Mouse (Mus musculus) heart, adult 2 months (tissue): ENCODE results near the gene Pdzd2.

Source experiments
- CTCF ChIP-seq: fragments of 200-600 bp; IDR thresholded peaks from 2 replicates; pipeline ENCODE4 v1.8.1; 2022; ENCODE audit warnings: antibody characterized with exemption, mild to moderate bottlenecking, moderate library complexity
- EP300 ChIP-seq: fragments of 200-500 bp; IDR thresholded peaks from 2 replicates; pipeline ENCODE4 v1.6.1; 2011; ENCODE audit warnings: low read depth, low read length, control low read depth; ENCODE audit not compliant: insufficient read depth
- POLR2A ChIP-seq: fragments of 200-500 bp; IDR thresholded peaks from 2 replicates; pipeline ENCODE4 v1.6.1; 2011; ENCODE audit warnings: mild to moderate bottlenecking, low read depth, low read length, control low read depth; ENCODE audit not compliant: insufficient read depth

GRCm38 (mm10) chr15:12625524-12625923 is 114.2 kb downstream of the Pdzd2 start:
- TF ChIP-seq CTCF, result no peak
- no peak for TF ChIP-seq POLR2A
- TF ChIP-seq EP300, result no peak
